Mouse (Mus musculus) granulocyte monocyte progenitor cell, adult 5-6 weeks (primary cell): ENCODE data around the gene Zfp385b. TPM values are rescaled to one million over a fixed set of nuclear protein-coding genes. Genes with fewer than 3 reads are reported as not detected.

Experiments
- ATAC-seq: replicated peaks from 2 replicates; pipeline ENCODE4 v1.8.0; 2016; ENCODE audit warnings: mild to moderate bottlenecking, moderate TSS enrichment, inconsistent platforms; ENCODE audit not compliant: poor library complexity, severe bottlenecking
- total RNA-seq, 2 experiments: library from RNA; stranded (forward) in 1 of 2; stranded (reverse) in 1 of 2; fragments of 200-712, 200-1000 nt in 1 of 2; fragments of >200 nt in 1 of 2; fragmentation: Nextera tagmentation in 1 of 2; gene quantifications; 2 replicates each; pipeline ENCODE4 v1.2.3; 2014 to 2017

The Zfp385b gene
- total RNA-seq, 2 experiments from 2014 or later = not detected

- ATAC-seq = no peak
Measured at GRCm38 (mm10) chr2:77610303-77610991, 209.0 kb downstream of the Zfp385b start.

- no peak for ATAC-seq
Measured at GRCm38 (mm10) chr2:77609452-77609851, 210.0 kb downstream of the Zfp385b start.

- ATAC-seq = no peak
Measured at GRCm38 (mm10) chr2:77608666-77609065, 210.8 kb downstream of the Zfp385b start.

- ATAC-seq = no peak
Measured at GRCm38 (mm10) chr2:77593461-77593860, 226.0 kb downstream of the Zfp385b start.

DNA sequence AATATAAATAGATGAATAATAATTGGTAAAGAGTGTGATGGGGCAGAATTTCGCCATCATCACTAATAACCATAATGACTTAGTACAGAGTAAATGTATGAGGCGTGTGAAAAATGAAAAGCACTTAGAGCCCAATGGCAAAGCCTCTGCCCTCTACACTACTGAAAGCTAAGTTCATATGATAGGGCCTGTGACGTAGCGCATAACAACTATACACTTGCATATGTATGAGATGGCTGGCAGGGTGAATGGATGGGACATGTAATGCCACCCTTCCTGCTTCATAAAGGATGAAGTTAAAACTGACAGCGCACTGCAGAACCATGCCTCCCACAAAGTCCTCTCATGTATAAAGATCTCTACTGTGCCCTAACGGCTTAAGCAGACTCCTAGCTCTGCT is 226.9 kb downstream of the Zfp385b start:
- ATAC-seq = no peak

DNA sequence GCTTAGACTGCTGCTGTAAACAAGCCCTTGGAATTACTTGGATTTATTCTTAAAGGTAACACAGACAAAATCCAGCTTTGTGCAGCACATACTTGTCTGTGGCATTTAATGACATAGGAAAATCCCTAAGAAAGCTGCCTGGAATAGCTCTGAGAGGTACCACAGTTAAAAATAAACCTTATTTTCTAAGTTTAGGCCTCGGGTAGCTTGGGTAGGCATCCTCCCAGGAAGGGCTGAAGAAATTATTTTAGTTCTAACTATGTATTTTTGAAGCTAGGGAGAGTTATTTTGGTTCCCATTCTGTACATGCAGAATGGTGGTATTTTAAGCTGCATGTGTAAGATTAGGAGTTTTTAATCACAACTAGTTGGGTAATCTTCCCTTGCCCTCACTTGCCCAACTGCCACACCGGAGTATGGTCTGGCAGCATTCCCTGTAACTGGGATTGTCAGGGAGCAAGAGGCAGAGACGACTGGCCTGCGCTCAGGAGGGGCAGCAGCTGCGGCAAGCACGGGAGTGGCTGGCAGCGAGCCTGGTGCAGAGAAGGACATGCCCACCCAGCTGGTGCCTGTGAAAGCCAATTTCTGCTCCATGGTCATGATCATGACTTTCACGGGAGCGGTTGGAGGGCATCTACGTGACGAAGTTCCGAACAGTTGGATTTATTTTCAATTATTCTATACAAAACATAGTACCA is 230.1 kb downstream of the Zfp385b start:
- no peak for ATAC-seq

DNA sequence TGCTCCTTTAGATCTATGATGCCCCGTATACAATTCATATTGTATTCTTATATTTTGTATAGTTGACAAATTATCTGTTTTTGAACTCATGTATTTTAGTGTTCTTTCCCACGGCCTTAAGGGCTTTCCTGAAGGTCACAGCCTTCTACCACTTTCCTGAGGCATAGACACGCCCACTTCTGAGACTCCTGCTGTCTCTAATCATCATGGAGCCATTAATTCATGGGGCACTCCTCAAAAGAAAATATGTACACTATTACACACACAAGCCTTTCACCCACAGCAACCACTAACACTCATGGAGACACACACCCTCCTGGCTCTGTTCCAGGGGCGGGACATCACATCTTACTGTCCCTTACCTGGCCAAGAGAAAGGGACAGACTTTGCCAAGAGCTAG is 232.1 kb downstream of the Zfp385b start:
- no peak for ATAC-seq

GRCm38 (mm10) chr2:77586581-77587360 is 232.7 kb downstream of the Zfp385b start:
- ATAC-seq = no peak

GRCm38 (mm10) chr2:77583586-77583985 is 235.9 kb downstream of the Zfp385b start:
- no peak for ATAC-seq

DNA sequence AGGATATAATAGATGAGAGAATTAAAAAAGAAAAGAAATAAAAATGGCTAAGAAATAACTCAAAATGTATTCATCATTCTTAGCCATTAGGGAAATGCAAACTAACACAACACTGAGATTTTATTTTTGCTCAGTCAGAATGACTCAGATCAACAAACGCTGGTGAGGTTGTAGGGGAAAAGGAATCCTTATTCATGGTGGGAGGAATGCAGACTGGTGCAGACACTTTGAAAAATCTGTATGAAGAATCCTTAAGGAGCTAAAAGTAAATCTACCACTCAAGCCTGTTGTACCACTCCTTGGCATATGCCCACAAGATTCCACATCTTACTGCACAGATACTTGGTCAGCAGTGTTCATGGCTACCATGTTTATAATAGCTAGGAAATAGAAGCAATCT is 242.9 kb downstream of the Zfp385b start:
- ATAC-seq = no peak

- ATAC-seq = no peak
Measured at GRCm38 (mm10) chr2:77567528-77568435, 251.7 kb downstream of the Zfp385b start.

- no peak for ATAC-seq
Measured at GRCm38 (mm10) chr2:77563706-77564105, 255.7 kb downstream of the Zfp385b start.

GRCm38 (mm10) chr2:77561941-77562340 is 257.5 kb downstream of the Zfp385b start:
- ATAC-seq = no peak

DNA sequence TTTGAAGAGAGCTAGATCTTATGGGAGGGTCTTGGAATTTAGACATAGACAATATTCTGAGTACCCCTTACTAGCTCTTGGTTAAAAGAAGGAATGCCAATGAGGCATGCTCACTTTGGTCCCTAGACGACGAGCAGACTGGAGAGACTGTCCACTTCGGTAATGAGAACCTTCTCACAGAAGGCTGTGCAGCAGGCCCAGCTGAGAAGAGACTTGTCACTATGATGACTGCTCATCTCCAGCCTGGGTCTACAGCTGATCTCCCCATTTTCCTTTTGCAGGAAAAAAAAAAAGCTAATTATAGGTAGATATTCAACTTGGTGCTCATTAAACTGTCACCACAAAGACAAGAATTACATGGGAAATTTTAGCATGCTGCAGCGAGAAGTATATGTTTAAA is 262.5 kb downstream of the Zfp385b start:
- no peak for ATAC-seq

DNA sequence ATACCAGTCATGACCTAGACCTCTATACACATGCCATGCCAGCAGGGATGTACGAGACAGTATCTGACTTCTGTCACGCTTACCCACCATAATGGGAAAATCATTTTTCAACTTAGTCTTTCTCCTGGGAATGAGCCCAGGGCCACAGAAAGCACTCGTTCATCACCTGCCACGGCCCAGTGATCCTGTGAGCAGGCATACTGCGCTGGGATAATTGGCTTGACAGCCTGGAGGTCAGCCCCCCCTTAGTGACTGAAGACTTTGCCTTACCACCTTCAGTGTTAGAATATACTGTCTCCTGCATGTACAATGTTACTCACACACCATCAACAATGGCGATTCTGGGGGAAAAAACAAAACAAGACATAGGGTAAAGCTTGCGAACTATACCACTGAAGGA is 263.5 kb downstream of the Zfp385b start:
- no peak for ATAC-seq

GRCm38 (mm10) chr2:77552675-77553074 is 266.8 kb downstream of the Zfp385b start:
- ATAC-seq = no peak

DNA sequence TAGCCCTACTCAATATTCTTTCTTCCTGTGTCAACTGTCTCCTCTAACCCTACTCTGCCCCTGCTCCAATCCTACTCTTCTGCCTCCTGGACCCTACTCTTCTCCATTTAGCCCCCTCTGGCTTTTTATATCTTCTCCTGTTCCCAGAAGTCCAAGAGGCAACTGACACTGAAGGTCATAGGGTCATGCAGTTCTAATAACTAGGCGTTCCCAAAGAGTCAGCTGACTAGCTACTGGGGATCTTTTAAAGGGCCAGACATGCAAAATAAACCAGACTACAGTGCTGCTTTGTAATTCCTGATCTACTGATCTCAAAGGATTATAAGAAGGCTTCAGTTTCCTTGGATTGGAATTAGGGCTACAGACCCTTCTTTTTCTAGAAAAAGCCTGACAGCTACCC is 276.1 kb downstream of the Zfp385b start:
- no peak for ATAC-seq

- ATAC-seq = no peak
Measured at GRCm38 (mm10) chr2:77542605-77543004, 276.8 kb downstream of the Zfp385b start.

DNA sequence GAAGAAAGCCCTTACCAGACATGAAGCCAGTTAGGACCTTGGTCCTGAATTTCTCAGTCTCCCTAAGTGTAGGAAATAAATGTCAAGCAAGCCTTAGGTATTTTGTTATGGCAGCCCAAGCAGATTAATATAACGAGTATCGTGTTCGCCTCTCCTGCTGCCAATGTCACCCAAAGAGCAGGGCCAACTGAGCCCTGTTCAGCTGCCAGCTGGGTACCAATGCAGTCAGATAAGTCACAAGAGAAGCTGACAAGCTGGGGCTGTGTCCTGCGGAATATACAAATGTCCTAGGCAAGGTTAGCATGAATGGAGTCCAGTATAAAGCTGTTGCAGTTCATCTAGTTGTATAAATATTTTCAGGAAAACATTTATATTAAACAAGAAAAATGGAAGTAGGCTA is 277.8 kb downstream of the Zfp385b start:
- ATAC-seq = no peak

DNA sequence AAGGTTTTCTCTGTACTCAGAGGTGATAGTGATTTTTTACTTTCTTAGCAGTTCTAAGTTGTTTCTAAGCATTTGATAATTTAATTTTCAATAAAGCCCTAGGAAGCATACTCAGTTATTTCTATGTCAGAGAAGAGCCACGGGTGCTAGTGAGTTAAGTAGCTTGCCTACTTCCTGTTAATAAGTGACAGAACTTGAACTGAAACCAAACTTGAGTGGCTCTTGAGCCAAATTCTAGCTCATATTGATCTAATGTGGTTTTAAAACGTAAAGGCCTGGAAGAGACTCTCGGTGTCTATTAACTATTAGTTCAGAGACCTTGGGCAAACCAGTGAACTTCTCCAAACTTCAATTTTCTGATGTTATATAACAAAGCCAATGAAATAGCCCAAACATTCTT is 278.6 kb downstream of the Zfp385b start:
- ATAC-seq = no peak
